Mouse (Mus musculus) induced T-regulatory cell, adult 2 months (primary cell): ENCODE results near the gene Ifnar1.
"Not testable (repeated sequence)": the region's sequence is repeated elsewhere in the genome, so short reads cannot be mapped to it uniquely, and the experiment has no call there.

Experiments
- DNase-seq: peaks from one replicate; pipeline ENCODE4 v3.0.0-alpha.2; 2012; ENCODE audit warnings: low read depth

The Ifnar1 gene

GRCm38 (mm10) chr16:91505116-91505601 lies 20.1 kb downstream of the Ifnar1 start:
- no peak for DNase-seq

- no peak for DNase-seq
These were observed 21.4 kb downstream of the Ifnar1 start for GRCm38 (mm10) chr16:91506396-91506795.

GRCm38 (mm10) chr16:91512161-91512787 lies 27.2 kb downstream of the Ifnar1 start:
- peak; percentile 92 for DNase-seq

- DNase-seq: no peak
These were observed 28.1 kb downstream of the Ifnar1 start for GRCm38 (mm10) chr16:91513099-91513498.

- DNase-seq: no peak
These were observed 32.0 kb downstream of the Ifnar1 start for GRCm38 (mm10) chr16:91517020-91517419.

GRCm38 (mm10) chr16:91522040-91522439 lies 37.0 kb downstream of the Ifnar1 start:
- DNase-seq: no peak

- DNase-seq: no peak
These were observed 37.7 kb downstream of the Ifnar1 start for GRCm38 (mm10) chr16:91522479-91523309.

GRCm38 (mm10) chr16:91524206-91524605 lies 39.2 kb downstream of the Ifnar1 start:
- DNase-seq: no peak

- DNase-seq: no peak
These were observed 41.2 kb downstream of the Ifnar1 start for GRCm38 (mm10) chr16:91526274-91526673.

- DNase-seq: no peak
These were observed 42.0 kb downstream of the Ifnar1 start for GRCm38 (mm10) chr16:91527051-91527450.

- DNase-seq: no peak
These were observed 42.5 kb downstream of the Ifnar1 start for GRCm38 (mm10) chr16:91527500-91527899.

GRCm38 (mm10) chr16:91528578-91528977 lies 43.5 kb downstream of the Ifnar1 start:
- no peak for DNase-seq

GRCm38 (mm10) chr16:91530830-91531229 lies 45.8 kb downstream of the Ifnar1 start:
- not testable (repeated sequence) for DNase-seq

GRCm38 (mm10) chr16:91531856-91532255 lies 46.8 kb downstream of the Ifnar1 start:
- no peak for DNase-seq

GRCm38 (mm10) chr16:91532429-91532828 lies 47.4 kb downstream of the Ifnar1 start:
- DNase-seq: no peak

GRCm38 (mm10) chr16:91533097-91534001 lies 48.3 kb downstream of the Ifnar1 start:
- peak; percentile 92 for DNase-seq

- DNase-seq: peak; percentile 93
These were observed 49.4 kb downstream of the Ifnar1 start for GRCm38 (mm10) chr16:91534477-91534876.

GRCm38 (mm10) chr16:91534888-91535287 lies 49.9 kb downstream of the Ifnar1 start:
- DNase-seq: no peak

- DNase-seq: no peak
These were observed 51.3 kb downstream of the Ifnar1 start for GRCm38 (mm10) chr16:91536372-91536771.

- DNase-seq: no peak
These were observed 52.0 kb downstream of the Ifnar1 start for GRCm38 (mm10) chr16:91537065-91537464.

- peak; percentile 54 for DNase-seq
These were observed 53.0 kb downstream of the Ifnar1 start for GRCm38 (mm10) chr16:91538051-91538450.

- DNase-seq: peak; percentile 43
These were observed 53.5 kb downstream of the Ifnar1 start for GRCm38 (mm10) chr16:91538513-91538912.
